Mouse (Mus musculus): Measurements from ENCODE around the gene Cd4. TPM values are rescaled to one million over a fixed set of nuclear protein-coding genes. Genes with fewer than 3 reads are reported as not detected.
"Not testable (repeated sequence)": the region's sequence is repeated elsewhere in the genome, so short reads cannot be mapped to it uniquely, and the experiment has no call there.

The Cd4 gene
- polyA plus RNA-seq, 1 experiment: 3.5 TPM

GRCm38 (mm10) chr6:124836411-124836810, 51.6 kb downstream of the Cd4 start:
- WGBS: 74% methylated on average over 7 of the region's 7 CpGs

GRCm38 (mm10) chr6:124835531-124835930, 52.5 kb downstream of the Cd4 start:
- Histone ChIP-seq H3K4me1 (ENCODE audit: control insufficient read depth, insufficient read depth, low read length) (no peaks in the 10 kb centered on the region; the same call in 1 of the 2 replicates), H3K27ac (ENCODE audit: control insufficient read depth, insufficient read depth, low read depth, low read length, poor library complexity) (no peak overlapping the region), H3K4me3 (replicated peaks; ENCODE audit: control insufficient read depth, low read depth, low read length) (no peak overlapping the region)
- TF ChIP-seq POLR2A (IDR thresholded peaks at IDR 0.05; ENCODE audit: borderline replicate concordance, control insufficient read depth, low read depth, low read length): no peak
- TF ChIP-seq CTCF (IDR thresholded peaks at IDR 0.05; ENCODE audit: control insufficient read depth, insufficient read depth, low read length): no peak
- 93% methylated on average over 10 of the region's 10 CpGs for WGBS

More at GRCm38 (mm10) chr6:124836411-124836810, 51.6 kb downstream of the Cd4 start:
- H3K27ac ChIP-seq (ENCODE audit: control insufficient read depth, insufficient read depth, low read depth, low read length, poor library complexity): no peak overlapping the region
- H3K4me1 ChIP-seq (ENCODE audit: control insufficient read depth, insufficient read depth, low read length): no peaks in the 10 kb centered on the region; the same call in 1 of the 2 replicates
- TF ChIP-seq CTCF (IDR thresholded peaks at IDR 0.05; ENCODE audit: control insufficient read depth, insufficient read depth, low read length): no peak
- TF ChIP-seq POLR2A (IDR thresholded peaks at IDR 0.05; ENCODE audit: borderline replicate concordance, control insufficient read depth, low read depth, low read length): no peak
- no peak overlapping the region for H3K4me3 ChIP-seq (replicated peaks; ENCODE audit: control insufficient read depth, low read depth, low read length)

DNA sequence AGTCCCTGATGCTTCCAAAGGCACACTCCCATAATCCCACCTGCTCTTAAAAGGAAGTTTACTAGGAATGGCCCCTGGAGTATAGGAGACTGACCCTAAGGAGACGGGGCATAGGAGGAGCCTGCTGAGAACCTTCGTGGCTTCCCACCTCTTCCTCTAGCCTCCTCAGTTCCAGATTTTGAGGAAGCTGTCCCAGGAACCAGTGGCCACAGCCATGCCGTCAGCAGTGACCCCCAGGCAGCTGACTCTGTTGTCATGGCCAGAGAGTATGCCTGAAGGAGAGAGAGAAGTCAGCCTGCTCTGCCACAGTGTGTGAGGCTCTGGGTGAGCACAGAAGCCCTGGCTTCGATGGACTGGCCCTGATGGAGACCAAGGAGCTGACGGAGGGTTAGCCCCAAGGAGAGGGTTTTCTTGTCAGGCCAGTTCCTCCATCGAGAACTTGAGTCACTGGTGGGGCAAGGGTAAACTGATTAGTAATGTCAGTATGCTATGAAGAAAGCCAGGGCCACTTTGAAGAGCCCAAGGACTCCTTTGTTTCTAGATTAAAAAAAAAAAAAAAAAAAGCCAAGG, 53.4 kb downstream of the Cd4 start:
- Histone ChIP-seq H3K4me1 (ENCODE audit: control insufficient read depth, insufficient read depth, low read length) (no peaks in the 10 kb centered on the region), H3K27ac (ENCODE audit: control insufficient read depth, insufficient read depth, low read depth, low read length, poor library complexity) (no peak overlapping the region), H3K4me3 (replicated peaks; ENCODE audit: control insufficient read depth, low read depth, low read length) (no peak overlapping the region)
- TF ChIP-seq CTCF (IDR thresholded peaks at IDR 0.05; ENCODE audit: control insufficient read depth, insufficient read depth, low read length) (no peak), POLR2A (IDR thresholded peaks at IDR 0.05; ENCODE audit: borderline replicate concordance, control insufficient read depth, low read depth, low read length) (no peak)
- 58% methylated on average over 6 of the region's 6 CpGs for WGBS

DNA sequence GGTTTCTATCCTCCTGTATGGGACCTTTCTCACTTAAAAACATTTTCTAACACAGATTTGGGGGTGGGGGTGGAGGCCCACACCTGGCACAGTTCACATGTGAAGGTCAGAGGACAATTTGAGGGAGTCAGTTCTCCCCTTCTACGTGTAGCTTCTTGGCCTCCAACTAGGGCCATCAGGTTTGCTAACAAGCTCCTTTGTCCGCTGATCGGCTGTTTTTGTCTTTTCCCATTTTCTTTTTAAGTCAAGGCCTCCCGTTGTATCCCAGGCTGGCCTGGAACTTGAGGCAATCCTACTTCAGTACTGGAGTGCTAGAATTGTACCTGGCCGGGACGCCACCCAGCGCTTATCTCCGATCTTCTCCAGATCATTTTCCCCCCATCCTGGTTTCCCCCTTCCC, 56.4 kb downstream of the Cd4 start:
- no peak for TF ChIP-seq CTCF (IDR thresholded peaks at IDR 0.05; ENCODE audit: control insufficient read depth, insufficient read depth, low read length)
- no peak for TF ChIP-seq POLR2A (IDR thresholded peaks at IDR 0.05; ENCODE audit: borderline replicate concordance, control insufficient read depth, low read depth, low read length)
- Histone ChIP-seq H3K4me3 (replicated peaks; ENCODE audit: control insufficient read depth, low read depth, low read length) (no peak overlapping the region), H3K27ac (ENCODE audit: control insufficient read depth, insufficient read depth, low read depth, low read length, poor library complexity) (no peak overlapping the region), H3K4me1 (ENCODE audit: control insufficient read depth, insufficient read depth, low read length) (no peaks in the 10 kb centered on the region; the same call in 1 of the 2 replicates)
- 95% methylated on average over 8 of the region's 8 CpGs for WGBS

DNA sequence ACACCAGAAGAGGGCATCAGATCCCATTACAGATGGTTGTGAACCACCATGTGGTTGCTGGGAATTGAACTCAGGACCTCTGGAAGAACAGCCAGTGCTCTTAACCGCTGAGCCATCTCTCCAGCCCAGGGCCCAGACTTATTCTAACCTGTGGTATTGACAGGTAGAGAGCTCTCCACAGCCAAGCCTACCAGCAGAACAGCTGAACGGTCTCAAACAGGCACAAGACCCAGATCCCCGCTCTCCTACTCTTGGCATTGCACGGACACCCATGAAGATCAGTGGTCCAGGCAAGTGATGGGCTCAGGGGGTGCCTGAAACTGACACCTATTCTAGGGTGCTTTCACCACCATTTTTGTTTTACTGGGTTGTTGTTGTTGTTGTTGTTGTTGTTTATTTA, 56.8 kb downstream of the Cd4 start:
- 94% methylated on average over 4 of the region's 4 CpGs for WGBS
- H3K4me1 ChIP-seq (ENCODE audit: control insufficient read depth, insufficient read depth, low read length); H3K27ac ChIP-seq (ENCODE audit: control insufficient read depth, insufficient read depth, low read depth, low read length, poor library complexity): not testable (repeated sequence)
- peak overlapping the region; percentile 58 for H3K4me3 ChIP-seq (replicated peaks; ENCODE audit: control insufficient read depth, low read depth, low read length)

DNA sequence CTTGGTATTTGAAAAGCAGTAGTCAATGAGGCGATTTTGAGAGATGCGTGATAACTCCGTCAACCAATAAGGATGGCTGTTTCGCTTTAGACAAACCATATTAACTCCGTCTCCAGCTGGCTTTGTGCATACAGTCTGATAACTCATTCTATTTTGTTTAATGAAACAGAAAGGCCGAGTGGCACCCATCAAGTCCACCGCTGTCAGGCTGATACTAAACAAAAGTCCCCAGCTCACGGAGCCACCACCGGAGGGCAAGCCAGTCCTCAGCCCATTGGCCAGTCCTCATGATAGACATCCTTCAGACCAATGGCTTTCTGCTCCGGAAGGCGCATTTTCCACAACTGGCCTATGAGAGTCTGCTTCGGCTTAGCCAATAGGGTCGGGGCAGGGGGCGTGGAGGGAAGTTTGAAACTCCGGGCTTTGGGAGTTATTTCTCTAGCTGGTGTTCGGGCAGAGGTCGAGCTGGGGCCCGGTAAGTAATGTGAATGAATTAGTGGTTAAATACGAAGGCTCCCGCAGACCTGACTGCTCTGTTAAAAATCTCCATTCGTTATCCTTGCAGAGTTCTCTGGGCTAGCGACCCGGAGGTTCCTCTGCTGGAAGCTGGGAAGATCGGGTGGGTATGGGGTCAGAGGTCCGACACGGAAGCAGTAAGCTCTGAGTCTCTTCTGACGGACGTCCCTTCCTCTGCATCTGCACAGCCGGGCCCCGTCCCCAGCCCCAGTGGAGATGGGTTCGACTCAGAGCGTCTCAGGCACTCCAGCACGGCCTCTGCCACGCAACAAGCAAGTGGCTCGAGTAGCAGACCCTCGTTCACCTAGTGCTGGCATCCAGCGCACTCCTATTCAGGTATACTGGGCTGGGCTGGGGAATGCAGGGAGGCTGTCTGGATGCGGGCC, 58.0 kb downstream of the Cd4 start:
- Histone ChIP-seq H3K4me3 (replicated peaks; ENCODE audit: control insufficient read depth, low read depth, low read length) (peak overlapping the region; percentile 72), H3K4me1 (ENCODE audit: control insufficient read depth, insufficient read depth, low read length) (no peaks in the 10 kb centered on the region; the same call in 1 of the 2 replicates), H3K27ac (ENCODE audit: control insufficient read depth, insufficient read depth, low read depth, low read length, poor library complexity) (peak overlapping the region; percentile 63)
- no peak for TF ChIP-seq CTCF (IDR thresholded peaks at IDR 0.05; ENCODE audit: control insufficient read depth, insufficient read depth, low read length)
- TF ChIP-seq POLR2A (IDR thresholded peaks at IDR 0.05; ENCODE audit: borderline replicate concordance, control insufficient read depth, low read depth, low read length): peak; percentile 64
- WGBS: under 1% methylated on average over 38 of the region's 38 CpGs

GRCm38 (mm10) chr6:124828868-124829798, 58.9 kb downstream of the Cd4 start, which contains the start of the genes Usp5 and Cdca3:
Gene Usp5, minus strand, starts transcription at chr6:124829484.
Gene Cdca3, plus strand, starts transcription at chr6:124829547.
- Histone ChIP-seq H3K27ac (ENCODE audit: control insufficient read depth, insufficient read depth, low read depth, low read length, poor library complexity) (peak within 1 kb of the TSS; percentile 63), H3K4me1 (ENCODE audit: control insufficient read depth, insufficient read depth, low read length) (no peaks in the 10 kb centered on the region; the same call in 1 of the 2 replicates), H3K4me3 (replicated peaks; ENCODE audit: control insufficient read depth, low read depth, low read length) (peak within 1 kb of the TSS; percentile 89)
- TF ChIP-seq CTCF (IDR thresholded peaks at IDR 0.05; ENCODE audit: control insufficient read depth, insufficient read depth, low read length) (peak; percentile 32; the same call in 1 of the 2 replicates), POLR2A (IDR thresholded peaks at IDR 0.05; ENCODE audit: borderline replicate concordance, control insufficient read depth, low read depth, low read length) (peak; percentile 87)
- under 1% methylated on average over 55 of the region's 55 CpGs for WGBS
